Mouse (Mus musculus): ENCODE data around the gene B3gat2. TPM values are rescaled to one million over a fixed set of nuclear protein-coding genes. Genes with fewer than 3 reads are reported as not detected.

Gene B3gat2
- polyA plus RNA-seq, 1 experiment from 2014 or later, result 6.7 TPM

DNA sequence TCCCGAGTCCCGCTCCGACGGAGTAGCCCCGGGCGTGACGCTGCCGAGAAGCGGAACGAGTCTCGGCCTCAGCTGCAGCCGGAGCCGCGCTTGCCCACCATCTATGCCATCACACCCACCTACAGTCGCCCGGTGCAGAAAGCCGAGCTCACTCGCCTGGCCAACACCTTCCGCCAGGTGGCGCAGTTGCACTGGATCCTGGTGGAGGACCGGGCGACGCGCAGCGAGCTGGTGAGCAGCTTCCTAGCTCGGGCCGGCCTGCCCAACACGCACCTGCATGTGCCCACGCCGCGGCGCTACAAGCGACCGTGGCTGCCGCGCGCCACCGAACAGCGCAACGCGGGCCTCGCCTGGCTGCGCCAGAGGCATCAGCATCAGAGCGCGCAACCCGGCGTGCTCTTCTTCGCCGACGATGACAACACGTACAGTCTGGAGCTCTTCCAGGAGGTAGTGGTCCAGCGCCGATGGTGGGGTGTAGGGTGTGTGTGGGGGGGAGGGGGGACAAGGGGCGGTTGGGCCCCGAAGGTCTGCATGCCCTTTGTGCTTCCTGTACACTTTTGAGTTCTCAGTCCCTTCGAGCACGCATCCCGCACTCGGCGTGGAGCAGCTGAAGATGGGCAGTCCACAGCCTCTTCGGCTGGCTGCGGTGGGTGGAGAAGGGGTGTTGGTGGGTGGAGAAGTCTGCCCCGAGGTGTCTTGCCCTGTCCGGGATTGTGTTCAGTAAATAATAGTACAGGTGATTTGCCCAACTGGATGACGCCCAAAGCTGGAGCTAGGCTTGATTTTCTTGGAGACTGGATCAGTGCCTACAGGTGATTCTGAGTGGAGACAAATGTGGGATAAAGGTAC, 1.5 kb downstream of the B3gat2 start:
- Histone ChIP-seq H3K4me3 (replicated peaks) (peak overlapping the region; percentile 75), H3K4me2 (replicated peaks) (peak overlapping the region; percentile 91), H3K9me3 (no peaks in the 10 kb centered on the region), H3K4me1 (replicated peaks) (peaks cover 25% of the 10 kb centered on the region), H3K27me3 (peaks cover 36% of the 10 kb centered on the region), H3K27ac (peak overlapping the region; percentile 76), H3K9ac (replicated peaks) (peak overlapping the region; percentile 77), H3K36me3 (no peaks in the 10 kb centered on the region)
- WGBS, result under 1% methylated on average over 64 of the region's 65 CpGs
- peak; percentile 94 for ATAC-seq

DNA sequence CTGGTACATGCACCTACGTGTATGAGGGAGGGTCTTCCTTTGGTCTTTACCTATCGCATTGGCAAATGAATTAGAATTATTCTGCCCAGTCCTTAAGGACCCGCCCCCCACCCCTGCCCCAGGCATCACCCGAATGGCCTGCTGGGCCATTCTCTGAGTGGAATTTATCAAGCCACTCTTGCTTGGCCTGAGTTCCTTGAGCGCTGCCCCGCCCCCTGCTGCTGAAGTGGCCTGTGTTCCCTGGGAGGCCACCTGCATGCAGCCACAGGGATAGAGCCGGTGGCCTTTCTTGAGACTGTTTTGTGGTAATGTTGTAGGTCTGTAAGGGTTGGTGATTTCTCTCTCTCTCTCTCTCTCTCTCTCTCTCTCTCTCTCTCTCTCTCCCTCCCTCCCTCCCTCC, 2.2 kb downstream of the B3gat2 start:
- H3K27ac ChIP-seq, result no peak overlapping the region
- peaks cover 36% of the 10 kb centered on the region for H3K27me3 ChIP-seq
- no peaks in the 10 kb centered on the region for H3K9me3 ChIP-seq
- peaks cover 25% of the 10 kb centered on the region for H3K4me1 ChIP-seq (replicated peaks)
- WGBS, result under 1% methylated on average over 7 of the region's 7 CpGs
- H3K36me3 ChIP-seq, result no peaks in the 10 kb centered on the region
- peak overlapping the region; percentile 75 for H3K4me3 ChIP-seq (replicated peaks)
- peak overlapping the region; percentile 77 for H3K9ac ChIP-seq (replicated peaks)
- 0 out of 2 replicates have a peak, but pooled peaks have one; percentile 2 for ATAC-seq
- H3K4me2 ChIP-seq (replicated peaks), result peak overlapping the region; percentile 91

GRCm38 (mm10) chr1:23764710-23765109, 3.2 kb downstream of the B3gat2 start:
- no peaks in the 10 kb centered on the region for H3K36me3 ChIP-seq
- peaks cover 26% of the 10 kb centered on the region for H3K27me3 ChIP-seq
- ATAC-seq, result no peak
- H3K4me3 ChIP-seq (replicated peaks), result no peak overlapping the region
- no peaks in the 10 kb centered on the region for H3K9me3 ChIP-seq
- no peak overlapping the region; the same call in 1 of the 2 replicates for H3K4me2 ChIP-seq (replicated peaks)
- H3K4me1 ChIP-seq (replicated peaks), result peaks cover 25% of the 10 kb centered on the region
- 62% methylated on average over 4 of the region's 4 CpGs for WGBS
- H3K9ac ChIP-seq (replicated peaks), result no peak overlapping the region
- no peak overlapping the region for H3K27ac ChIP-seq

DNA sequence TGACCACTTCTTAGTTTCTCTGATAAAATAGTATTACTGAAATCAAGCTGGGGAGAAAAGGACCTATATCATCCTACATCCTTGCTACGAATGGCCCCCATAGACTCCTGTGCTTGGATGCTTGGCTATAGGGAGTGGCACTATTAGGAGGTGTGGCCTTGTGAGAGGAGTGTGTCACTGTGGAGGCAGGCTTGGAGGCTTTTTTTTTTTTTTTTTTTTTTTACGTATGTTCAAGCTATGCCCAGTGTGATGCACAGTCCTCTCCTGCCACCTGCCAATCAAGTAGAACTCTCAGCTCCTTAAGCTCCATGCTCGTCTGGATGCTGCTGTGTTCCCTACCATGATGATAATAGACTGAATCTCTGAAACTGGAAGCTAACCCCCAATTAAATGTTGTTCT, 11.5 kb downstream of the B3gat2 start:
- 59% methylated on average over 3 of the region's 3 CpGs for WGBS

DNA sequence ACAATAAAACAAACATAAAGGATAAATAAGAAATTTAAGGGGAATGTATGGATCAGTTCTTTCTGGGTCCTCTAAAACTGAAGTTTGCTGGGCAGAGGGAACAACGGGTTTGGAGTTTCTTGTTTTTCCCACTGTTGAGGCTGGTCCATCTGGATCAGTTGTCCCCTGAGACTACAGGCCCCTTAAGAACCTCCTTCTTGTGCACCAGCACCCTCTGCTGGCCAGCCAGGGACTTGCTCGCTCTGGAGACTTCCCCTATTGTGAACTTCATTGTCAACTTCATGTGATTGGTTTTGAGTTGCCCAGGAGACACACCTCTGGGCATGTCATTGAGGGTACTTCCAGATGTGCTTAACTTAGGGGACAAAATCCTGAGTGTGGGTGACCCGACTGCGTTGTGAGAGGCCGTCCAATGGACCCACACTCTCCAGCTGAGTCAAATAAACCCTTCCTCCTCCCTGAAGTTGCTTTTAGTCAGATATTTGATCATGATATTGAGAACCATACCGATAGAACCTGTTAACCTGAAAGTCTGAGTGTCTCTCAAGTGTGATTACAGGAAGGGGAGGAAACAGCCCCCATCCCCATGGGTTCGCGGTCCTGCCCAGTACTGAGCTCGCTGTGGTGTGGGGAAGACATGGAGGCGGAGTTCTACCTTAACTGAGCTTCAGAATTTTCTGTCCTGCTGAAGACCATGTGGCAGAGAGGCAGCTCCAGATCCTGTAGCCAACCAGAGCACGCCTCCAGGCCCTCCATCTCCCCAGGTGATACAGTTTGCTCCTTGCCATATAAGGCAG, 31.4 kb downstream of the B3gat2 start:
- no peak overlapping the region for H3K4me2 ChIP-seq (replicated peaks)
- H3K36me3 ChIP-seq, result no peaks in the 10 kb centered on the region
- H3K9me3 ChIP-seq, result no peaks in the 10 kb centered on the region
- H3K4me1 ChIP-seq (replicated peaks), result no peaks in the 10 kb centered on the region
- H3K9ac ChIP-seq (replicated peaks), result no peak overlapping the region
- 57% methylated on average over 11 of the region's 11 CpGs for WGBS
- H3K27ac ChIP-seq, result no peak overlapping the region
- H3K4me3 ChIP-seq (replicated peaks), result no peak overlapping the region
- peak; percentile 56; the same call in 1 of the 2 replicates for ATAC-seq
- no peaks in the 10 kb centered on the region for H3K27me3 ChIP-seq

More for the DNA sequence above, 11.5 kb downstream of the B3gat2 start:
- Histone ChIP-seq H3K4me1 (replicated peaks) (no peaks in the 10 kb centered on the region), H3K36me3 (no peaks in the 10 kb centered on the region), H3K4me2 (replicated peaks) (no peak overlapping the region), H3K4me3 (replicated peaks) (no peak overlapping the region), H3K9me3 (no peaks in the 10 kb centered on the region), H3K9ac (replicated peaks) (no peak overlapping the region), H3K27me3 (no peaks in the 10 kb centered on the region), H3K27ac (no peak overlapping the region)
- ATAC-seq, result no peak

GRCm38 (mm10) chr1:23798306-23798705, 36.8 kb downstream of the B3gat2 start:
- no peak overlapping the region for H3K27ac ChIP-seq
- H3K4me1 ChIP-seq (replicated peaks), result no peaks in the 10 kb centered on the region
- no peaks in the 10 kb centered on the region for H3K27me3 ChIP-seq
- H3K9ac ChIP-seq (replicated peaks), result no peak overlapping the region
- H3K4me3 ChIP-seq (replicated peaks), result no peak overlapping the region
- no peak for ATAC-seq
- H3K36me3 ChIP-seq, result no peaks in the 10 kb centered on the region
- WGBS, result 95% methylated on average over 9 of the region's 9 CpGs
- H3K9me3 ChIP-seq, result no peaks in the 10 kb centered on the region
- no peak overlapping the region for H3K4me2 ChIP-seq (replicated peaks)

GRCm38 (mm10) chr1:23821615-23822014, 60.1 kb downstream of the B3gat2 start:
- Histone ChIP-seq H3K27me3 (no peaks in the 10 kb centered on the region), H3K4me3 (replicated peaks) (no peak overlapping the region), H3K4me1 (replicated peaks) (no peaks in the 10 kb centered on the region), H3K27ac (no peak overlapping the region), H3K4me2 (replicated peaks) (no peak overlapping the region), H3K9ac (replicated peaks) (no peak overlapping the region), H3K36me3 (no peaks in the 10 kb centered on the region), H3K9me3 (no peaks in the 10 kb centered on the region)
- no peak for ATAC-seq
- WGBS, result 70% methylated on average over 5 of the region's 5 CpGs

GRCm38 (mm10) chr1:23826887-23827758, 65.6 kb downstream of the B3gat2 start:
- H3K27ac ChIP-seq, result no peak overlapping the region
- 42% methylated on average over 13 of the region's 13 CpGs for WGBS

GRCm38 (mm10) chr1:23834246-23834645, 72.7 kb downstream of the B3gat2 start:
- no peak overlapping the region for H3K4me3 ChIP-seq (replicated peaks)
- H3K9ac ChIP-seq (replicated peaks), result no peak overlapping the region
- WGBS, result 87% methylated on average over 7 of the region's 7 CpGs
- H3K4me1 ChIP-seq (replicated peaks), result peaks cover 10% of the 10 kb centered on the region; the same call in 1 of the 2 replicates
- no peaks in the 10 kb centered on the region for H3K27me3 ChIP-seq
- H3K27ac ChIP-seq, result no peak overlapping the region
- H3K4me2 ChIP-seq (replicated peaks), result no peak overlapping the region
- no peaks in the 10 kb centered on the region for H3K9me3 ChIP-seq
- ATAC-seq, result no peak
- H3K36me3 ChIP-seq, result no peaks in the 10 kb centered on the region

More at GRCm38 (mm10) chr1:23826887-23827758, 65.6 kb downstream of the B3gat2 start:
- Histone ChIP-seq H3K36me3 (no peaks in the 10 kb centered on the region), H3K4me3 (replicated peaks) (no peak overlapping the region), H3K9ac (replicated peaks) (no peak overlapping the region), H3K4me1 (replicated peaks) (no peaks in the 10 kb centered on the region), H3K4me2 (replicated peaks) (no peak overlapping the region), H3K27me3 (no peaks in the 10 kb centered on the region), H3K9me3 (no peaks in the 10 kb centered on the region)
- peak; percentile 75 for ATAC-seq

GRCm38 (mm10) chr1:23834819-23835218, 73.3 kb downstream of the B3gat2 start:
- ATAC-seq, result peak; percentile 71
- no peaks in the 10 kb centered on the region for H3K36me3 ChIP-seq
- 53% methylated on average over 9 of the region's 9 CpGs for WGBS
- H3K9me3 ChIP-seq, result no peaks in the 10 kb centered on the region
- H3K4me3 ChIP-seq (replicated peaks), result no peak overlapping the region
- H3K4me1 ChIP-seq (replicated peaks), result peaks cover 10% of the 10 kb centered on the region; the same call in 1 of the 2 replicates
- H3K27ac ChIP-seq, result no peak overlapping the region
- H3K9ac ChIP-seq (replicated peaks), result no peak overlapping the region
- H3K27me3 ChIP-seq, result no peaks in the 10 kb centered on the region
- H3K4me2 ChIP-seq (replicated peaks), result no peak overlapping the region

GRCm38 (mm10) chr1:23836630-23837029, 75.1 kb downstream of the B3gat2 start:
- no peak overlapping the region for H3K9ac ChIP-seq (replicated peaks)
- no peaks in the 10 kb centered on the region for H3K9me3 ChIP-seq
- WGBS, result 94% methylated on average over 4 of the region's 4 CpGs
- H3K4me3 ChIP-seq (replicated peaks), result no peak overlapping the region
- no peaks in the 10 kb centered on the region for H3K36me3 ChIP-seq
- H3K4me1 ChIP-seq (replicated peaks), result peaks cover 10% of the 10 kb centered on the region; the same call in 1 of the 2 replicates
- no peak for ATAC-seq
- no peaks in the 10 kb centered on the region for H3K27me3 ChIP-seq
- no peak overlapping the region for H3K4me2 ChIP-seq (replicated peaks)
- no peak overlapping the region for H3K27ac ChIP-seq

Data from midbrain, embryonic 13.5 days (tissue).